Mouse (Mus musculus) myocyte (in vitro differentiated cells): ENCODE data around the gene Lect2.

Experiments
- E2F4 ChIP-seq: IDR thresholded peaks from one replicate; pipeline ENCODE4 v1.6.1; 2011; ENCODE audit warnings: mild to moderate bottlenecking, control low read depth, moderate library complexity; ENCODE audit not compliant: insufficient read depth
- MAX ChIP-seq: IDR thresholded peaks from one replicate; pipeline ENCODE4 v1.6.1; 2011; ENCODE audit warnings: low read depth, mild to moderate bottlenecking, control low read depth
- MYOG ChIP-seq, 3 experiments: IDR thresholded peaks; one replicate each; pipeline ENCODE4 v1.6.1; 2011; ENCODE audit warnings: control low read depth in 2 of 3, low read depth in 2 of 3, mild to moderate bottlenecking in 2 of 3; ENCODE audit not compliant: insufficient read length in 2 of 3, control insufficient read depth in 1 of 3, insufficient read depth in 1 of 3
- POLR2A ChIP-seq: IDR thresholded peaks from one replicate; pipeline ENCODE4 v1.6.1; 2011; ENCODE audit warnings: low read depth, mild to moderate bottlenecking, control low read depth, moderate library complexity; ENCODE audit not compliant: insufficient read length
- TCF12 ChIP-seq: IDR thresholded peaks from one replicate; pipeline ENCODE4 v1.6.1; 2011; ENCODE audit warnings: mild to moderate bottlenecking, control low read depth; ENCODE audit not compliant: poor library complexity, insufficient read depth, severe bottlenecking

- no peak for TF ChIP-seq TCF12
- TF ChIP-seq POLR2A: no peak
- no peak for TF ChIP-seq MAX
- TF ChIP-seq MYOG (IDR thresholded peaks at IDR 0.05; ENCODE audit: control insufficient read depth in 1 of 3, insufficient read depth in 1 of 3, insufficient read length in 2 of 3, low read depth in 2 of 3): no peak
- TF ChIP-seq E2F4: no peak
These were observed 5.6 kb upstream of the Lect2 start for GRCm38 (mm10) chr13:56553923-56554322.
